Mouse (Mus musculus) Patski (cell line): ENCODE data around the gene Mypn. TPM values are rescaled to one million over a fixed set of nuclear protein-coding genes. Genes with fewer than 3 reads are reported as not detected.
A peak's percentile ranks its signal among the peaks of the same experiment; 100 is the strongest.

Experiments used
- ATAC-seq: fragments of 100-300 bp; one replicate; pipeline ENCODE4 v1.8.0; 2021
- CTCF ChIA-PET: fragments of 350-600 bp; sonication (Branson Sonifier 250); formaldehyde crosslinking; loops from one replicate; lab custom pipeline; 2022; ENCODE audit warnings: inconsistent platforms; lab: Charles Lee
- POLR2A ChIA-PET: fragments of 350-600 bp; sonication (Branson Sonifier 250); formaldehyde crosslinking; loops from one replicate; lab custom pipeline; 2022; ENCODE audit warnings: antibody characterized with exemption, inconsistent platforms; lab: Charles Lee
- DNase-seq: peaks from one replicate; pipeline ENCODE4 v3.0.0-alpha.2; 2011; ENCODE audit warnings: low read depth, low spot score
- H3K27me3 ChIP-seq: fragments of 371-371 bp; one replicate; pipeline ENCODE4 v1.5.1; 2021
- CTCF ChIP-seq: fragments of 100-300 bp; IDR thresholded peaks from one replicate; pipeline ENCODE4 v1.5.1; 2021
- in situ Hi-C: fragments of 300-500 bp; cut with MboI; formaldehyde crosslinking; loops from 3 replicates; pipeline ENCODE4 v1.11.1; 2018; ENCODE audit warnings: low pct_unique_long_range_greater_than_20kb, mixed read lengths
- polyA plus RNA-seq: library from polyadenylated mRNA; unstranded; gene quantifications from one replicate; pipeline ENCODE4 v1.2.3, GENCODE M21; 2021

Gene Mypn
- polyA plus RNA-seq, 1 experiment from 2014 or later, result not detected

DNA sequence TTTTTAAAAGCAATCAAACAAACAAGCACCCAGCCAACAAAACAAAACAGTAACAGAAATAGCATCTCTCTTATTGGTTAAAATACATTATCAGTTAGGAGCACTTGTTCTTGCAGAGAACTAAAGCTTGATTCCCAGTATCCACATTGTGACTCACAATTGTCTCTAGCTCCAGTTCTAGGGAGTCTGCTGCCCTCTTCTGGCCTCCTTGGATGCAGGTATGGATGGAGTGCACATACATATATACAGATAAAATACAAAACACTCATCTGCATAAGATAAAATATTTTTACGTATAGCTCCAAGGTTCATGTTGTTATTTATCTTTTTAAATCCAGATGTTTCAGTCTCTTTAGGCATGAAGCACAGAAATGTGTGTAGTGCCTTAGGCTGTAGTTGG, 47.4 kb downstream of the Mypn start:
- CTCF ChIA-PET, result interaction anchor here (1.0 to 1.1 kb wide), 2 partner anchors 12 to 88 kb away, joined by 3 to 4 read pairs; partner anchors contain the start of gene Herc4
- POLR2A ChIA-PET, result interaction anchor here (1.3 kb wide), 1 partner anchor 12 kb away, joined by 5 read pairs; no protein-coding TSS in a partner anchor
- ATAC-seq, result no peak

GRCm38 (mm10) chr10:63155668-63156350, 47.9 kb downstream of the Mypn start:
- ATAC-seq (no peak), DNase-seq (no peak)
- TF ChIP-seq CTCF, result no peak
- ChIA-PET CTCF (interaction anchor here (1.0 to 3.3 kb wide), 5 partner anchors 10 to 227 kb away, joined by 3 to 14 read pairs (median 4); partner anchors contain the start of genes Dnajc12 and Herc4), POLR2A (interaction anchor here (0.6 to 1.3 kb wide), 2 partner anchors 11 to 82 kb away, joined by 5 read pairs; no protein-coding TSS in a partner anchor)
- peaks cover 6% of the 10 kb centered on the region for H3K27me3 ChIP-seq
- in situ Hi-C loops, result no loop called here

More for the DNA sequence above, 47.4 kb downstream of the Mypn start:
- H3K27me3 ChIP-seq, result peaks cover 4% of the 10 kb centered on the region
- in situ Hi-C loops, result no loop called here
- no peak for DNase-seq
- TF ChIP-seq CTCF, result peak; percentile 33

GRCm38 (mm10) chr10:63154726-63155125, 49.0 kb downstream of the Mypn start:
- POLR2A ChIA-PET, result no interaction called here
- ATAC-seq, result no peak
- DNase-seq, result no peak
- peaks cover 4% of the 10 kb centered on the region for H3K27me3 ChIP-seq
- CTCF ChIA-PET, result interaction anchor here (1.2 to 3.5 kb wide), 3 partner anchors 154 to 228 kb away, joined by 3 to 14 read pairs (median 9); partner anchors contain the start of gene Dnajc12
- in situ Hi-C loops, result loop anchor here (5.0 kb wide), 2 partner anchors 158 to 228 kb away; partner anchors contain the start of genes Dnajc12 and Sirt1
- no peak for TF ChIP-seq CTCF

GRCm38 (mm10) chr10:63154226-63154625, 49.5 kb downstream of the Mypn start:
- DNase-seq, result no peak
- no peak for ATAC-seq
- no peak for TF ChIP-seq CTCF
- ChIA-PET CTCF (interaction anchor here (0.6 to 3.5 kb wide), 7 partner anchors 15 to 228 kb away, joined by 3 to 14 read pairs (median 3); partner anchors contain the start of gene Dnajc12), POLR2A (no interaction called here)
- peaks cover 4% of the 10 kb centered on the region for H3K27me3 ChIP-seq
- in situ Hi-C loops, result loop anchor here (5.0 kb wide), 2 partner anchors 158 to 228 kb away; partner anchors contain the start of genes Dnajc12 and Sirt1

- TF ChIP-seq CTCF, result peak; percentile 69
- in situ Hi-C loops, result loop anchor here (5.0 kb wide), 2 partner anchors 159 to 229 kb away; partner anchors contain the start of genes Dnajc12 and Sirt1
- H3K27me3 ChIP-seq, result peaks cover 4% of the 10 kb centered on the region
Measured at GRCm38 (mm10) chr10:63153563-63153962, 50.2 kb downstream of the Mypn start.

DNA sequence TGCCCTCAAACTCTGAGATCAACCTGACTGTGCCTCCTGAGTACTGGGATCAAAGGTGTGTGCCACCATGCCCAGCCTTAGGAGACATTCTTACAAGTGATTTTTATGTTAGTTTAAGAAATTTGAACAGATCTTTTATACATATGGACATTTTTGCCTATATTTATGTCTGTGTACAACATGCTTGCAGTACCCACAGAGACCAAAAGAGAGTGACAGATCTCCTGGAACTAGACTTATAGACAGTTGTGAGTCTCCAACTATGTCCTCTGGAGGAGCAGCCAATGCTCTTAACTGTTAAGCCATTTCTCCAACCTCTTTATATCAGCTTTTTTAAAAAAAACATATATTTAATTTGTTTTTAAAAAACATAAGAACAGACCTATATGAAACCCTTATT, 51.4 kb downstream of the Mypn start:
- no peak for ATAC-seq
- no peak for TF ChIP-seq CTCF
- no peak for DNase-seq
- in situ Hi-C loops, result loop anchor here (5.0 kb wide), 2 partner anchors 160 to 230 kb away; partner anchors contain the start of genes Dnajc12 and Sirt1
- H3K27me3 ChIP-seq, result peaks cover 4% of the 10 kb centered on the region
- ChIA-PET CTCF (interaction anchor here (3.3 to 3.5 kb wide), 2 partner anchors 156 to 225 kb away, joined by 9 to 14 read pairs; no protein-coding TSS in a partner anchor), POLR2A (no interaction called here)

More at GRCm38 (mm10) chr10:63153563-63153962, 50.2 kb downstream of the Mypn start:
- POLR2A ChIA-PET, result no interaction called here
- DNase-seq (no peak), ATAC-seq (peak; percentile 60)
- CTCF ChIA-PET, result interaction anchor here (0.6 to 3.5 kb wide), 7 partner anchors 15 to 224 kb away, joined by 3 to 14 read pairs (median 3); no protein-coding TSS in a partner anchor

GRCm38 (mm10) chr10:63142660-63143059, 61.1 kb downstream of the Mypn start:
- ChIA-PET POLR2A (interaction anchor here (0.8 kb wide), 1 partner anchor 124 kb away, joined by 7 read pairs; no protein-coding TSS in a partner anchor), CTCF (no interaction called here)
- TF ChIP-seq CTCF, result no peak
- in situ Hi-C loops, result no loop called here
- H3K27me3 ChIP-seq, result no peaks in the 10 kb centered on the region
- DNase-seq, result no peak
- ATAC-seq, result no peak

- POLR2A ChIA-PET, result interaction anchor here (0.7 kb wide), 1 partner anchor 13 kb away, joined by 3 read pairs; no protein-coding TSS in a partner anchor
- CTCF ChIA-PET, result no interaction called here
- TF ChIP-seq CTCF, result no peak
- DNase-seq (no peak), ATAC-seq (no peak)
- in situ Hi-C loops, result no loop called here
- H3K27me3 ChIP-seq, result no peaks in the 10 kb centered on the region
Measured at GRCm38 (mm10) chr10:63136436-63136835, 67.3 kb downstream of the Mypn start.

GRCm38 (mm10) chr10:63135680-63136079, 68.1 kb downstream of the Mypn start:
- DNase-seq (no peak), ATAC-seq (no peak)
- H3K27me3 ChIP-seq, result no peaks in the 10 kb centered on the region
- ChIA-PET POLR2A (no interaction called here), CTCF (no interaction called here)
- no peak for TF ChIP-seq CTCF
- in situ Hi-C loops, result no loop called here

GRCm38 (mm10) chr10:63133326-63133725, 70.4 kb downstream of the Mypn start:
- no peaks in the 10 kb centered on the region for H3K27me3 ChIP-seq
- ATAC-seq (no peak), DNase-seq (no peak)
- ChIA-PET CTCF (no interaction called here), POLR2A (no interaction called here)
- in situ Hi-C loops, result no loop called here
- no peak for TF ChIP-seq CTCF

GRCm38 (mm10) chr10:63132356-63132755, 71.4 kb downstream of the Mypn start:
- in situ Hi-C loops, result no loop called here
- DNase-seq (no peak), ATAC-seq (no peak)
- ChIA-PET CTCF (no interaction called here), POLR2A (no interaction called here)
- TF ChIP-seq CTCF, result no peak
- no peaks in the 10 kb centered on the region for H3K27me3 ChIP-seq
